Mouse (Mus musculus) mature B cell (primary cell): Measurements from ENCODE around the gene Defb10.
"Not testable (repeated sequence)": the region's sequence is repeated elsewhere in the genome, so short reads cannot be mapped to it uniquely, and the experiment has no call there.

Experiments used
- in situ Hi-C: fragments of 300-500 bp; cut with MboI; formaldehyde crosslinking; loops from 2 replicates; pipeline ENCODE4 v1.14.3; 2019

Defb10 gene

DNA sequence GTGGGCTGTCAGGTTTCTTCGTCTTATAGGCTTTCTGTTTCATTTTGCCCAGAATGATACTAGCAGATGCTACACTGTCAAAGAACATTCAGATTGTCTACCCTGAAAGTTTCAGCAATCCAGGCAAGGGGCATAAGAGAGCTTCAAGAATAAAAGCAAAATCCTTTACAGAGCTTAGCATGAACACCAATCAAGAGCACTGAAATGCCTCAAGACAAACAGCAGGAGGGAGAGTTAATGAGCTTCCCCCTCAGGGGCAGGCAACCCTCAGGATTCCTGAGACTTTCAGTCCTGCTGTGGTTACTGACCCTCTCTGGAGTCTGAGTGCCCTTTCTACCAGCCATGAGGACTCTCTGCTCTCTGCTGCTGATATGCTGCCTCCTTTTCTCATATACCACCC is at the start of gene Defb10:
Defb10 (plus strand) TSS at position 316 of the 400 bp plus-strand sequence.
- in situ Hi-C loops = not testable (repeated sequence)

DNA sequence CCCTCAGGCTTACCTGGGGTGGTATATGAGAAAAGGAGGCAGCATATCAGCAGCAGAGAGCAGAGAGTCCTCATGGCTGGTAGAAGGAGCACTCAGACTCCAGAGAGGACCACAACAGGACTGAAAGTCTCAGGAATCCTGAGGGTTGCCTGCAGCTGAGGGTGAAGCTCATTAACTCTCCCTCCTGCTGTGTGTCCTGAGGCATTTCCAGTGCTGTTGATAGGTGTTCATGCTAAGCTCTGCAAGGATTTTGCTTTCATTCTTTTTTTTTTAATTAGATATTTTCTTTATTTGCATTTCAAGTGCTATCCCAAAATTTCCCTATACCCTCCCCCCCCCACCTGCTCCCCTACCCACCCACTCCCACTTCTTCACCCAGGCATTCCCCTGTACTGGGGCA is 26.6 kb downstream of the Defb10 start, which contains the start of gene Defb9:
Defb9 (minus strand) TSS at position 101 of the 400 bp plus-strand sequence.
- in situ Hi-C loops = not testable (repeated sequence)

DNA sequence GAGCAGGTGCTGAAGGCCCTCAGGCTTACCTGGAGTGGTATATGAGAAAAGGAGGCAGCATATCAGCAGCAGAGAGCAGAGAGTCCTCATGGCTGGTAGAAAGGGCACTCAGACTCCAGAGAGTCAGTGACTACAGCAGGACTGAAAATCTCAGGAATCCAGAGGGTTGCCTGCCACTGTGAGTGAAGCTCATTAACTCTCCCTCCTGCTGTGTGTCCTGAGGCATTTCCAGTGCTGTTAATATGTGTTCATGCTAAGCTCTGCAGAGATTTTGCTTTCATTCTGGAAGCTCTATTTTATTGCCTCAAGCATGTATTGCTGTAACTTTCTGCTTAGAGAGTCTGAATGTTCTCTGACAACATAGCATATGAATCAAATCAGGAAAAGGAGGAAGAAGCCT is 47.6 kb downstream of the Defb10 start, which contains the start of gene Defb11:
Defb11 (minus strand) TSS at position 123 of the 400 bp plus-strand sequence.
- in situ Hi-C loops = not testable (repeated sequence)
